12 mouse cellular contexts compared by ENCODE assay signal in the genomic region with DNA sequence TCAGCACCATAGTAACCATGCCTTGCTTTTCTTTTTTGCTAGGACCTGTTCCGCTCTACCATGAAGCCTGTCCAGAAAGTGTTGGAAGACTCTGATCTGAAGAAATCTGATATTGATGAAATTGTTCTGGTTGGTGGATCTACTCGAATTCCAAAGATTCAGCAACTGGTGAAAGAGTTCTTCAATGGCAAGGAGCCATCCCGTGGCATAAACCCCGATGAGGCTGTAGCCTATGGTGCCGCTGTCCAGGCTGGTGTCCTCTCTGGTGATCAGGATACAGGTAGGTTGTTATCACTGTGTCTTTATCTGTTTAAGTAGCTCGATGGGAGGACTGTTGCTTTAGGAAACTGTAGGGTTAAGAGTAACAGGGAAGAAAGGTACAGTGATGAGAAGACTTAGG. TPM values are rescaled to one million over a fixed set of nuclear protein-coding genes. Genes with fewer than 3 reads are reported as not detected.
A peak's percentile ranks its signal among the peaks of the same experiment; 100 is the strongest.
DNase-seq lines count a peak whose midpoint lies in the region; ATAC-seq lines count a peak whose summit lies in the region.
"Had no signal": no experiment of that assay in that cellular context is flagged by ENCODE, and none has a peak within 500 bp of the region (broad histone marks: within the 10 kb centered on the region; RNA-seq: fewer than 3 reads in every experiment).

No protein-coding gene starts in this region.

- H3K9me3 ChIP-seq in kidney, embryonic 14.5 days (ENCODE audit: control insufficient read depth, low read length) = no peaks in the 10 kb centered on the region
- H3K9me3 ChIP-seq in embryonic facial prominence, embryonic 12.5 days = no peaks in the 10 kb centered on the region
- H3K9me3 ChIP-seq in intestine, embryonic 15.5 days = no peaks in the 10 kb centered on the region
- no peaks in the 10 kb centered on the region for H3K9me3 ChIP-seq in midbrain, embryonic 16.5 days (replicated peaks; ENCODE audit: control insufficient read depth, low read length, poor library complexity, severe bottlenecking)

- DNase-seq in kidney, adult 11 months = no peak
- no peak for DNase-seq in gastrocnemius, postnatal 14 days
- no peak for DNase-seq in T-cell, adult 2 months (ENCODE audit: low spot score)
- no peak for DNase-seq in layer of hippocampus, postnatal 14 days (ENCODE audit: low spot score in 2 of 2)
- DNase-seq: cerebellum, adult 8-10 months; kidney, postnatal 10 days; retina, postnatal 1 day had no signal

- no peak overlapping the region for H3K27ac ChIP-seq in kidney, embryonic 14.5 days (ENCODE audit: low read depth, low read length)
- H3K27ac ChIP-seq in embryonic facial prominence, embryonic 12.5 days = no peak overlapping the region
- H3K27ac ChIP-seq in intestine, embryonic 15.5 days = no peak overlapping the region
- H3K27ac ChIP-seq in midbrain, embryonic 16.5 days (ENCODE audit: low read length) = no peak overlapping the region

- peaks cover 70% of the 10 kb centered on the region for H3K36me3 ChIP-seq in kidney, embryonic 14.5 days (ENCODE audit: control insufficient read depth, insufficient read depth, low read length)
- peaks cover 62% of the 10 kb centered on the region for H3K36me3 ChIP-seq in embryonic facial prominence, embryonic 12.5 days
- H3K36me3 ChIP-seq in intestine, embryonic 15.5 days = peaks cover 34% of the 10 kb centered on the region
- H3K36me3 ChIP-seq in midbrain, embryonic 16.5 days (ENCODE audit: control insufficient read depth, insufficient read depth, low read length) = peaks cover 37% of the 10 kb centered on the region

- no peak for ATAC-seq in kidney, embryonic 14.5 days (ENCODE audit: low FRiP score, low TSS enrichment)
- no peak for ATAC-seq in embryonic facial prominence, embryonic 12.5 days (ENCODE audit: insufficient number of reproducible peaks, insufficient read depth, low FRiP score, low TSS enrichment)
- no peak for ATAC-seq in intestine, embryonic 15.5 days
- ATAC-seq in midbrain, embryonic 16.5 days = no peak
- ATAC-seq: Patski had no signal

- H3K4me3 ChIP-seq in kidney, embryonic 14.5 days (ENCODE audit: low read length) = peak overlapping the region; percentile 99
- H3K4me3 ChIP-seq in embryonic facial prominence, embryonic 12.5 days = peak overlapping the region; percentile 90
- peak overlapping the region; percentile 88; the same call in 1 of the 2 replicates for H3K4me3 ChIP-seq in intestine, embryonic 15.5 days (replicated peaks)
- no peak overlapping the region for H3K4me3 ChIP-seq in midbrain, embryonic 16.5 days (ENCODE audit: low read depth, low read length)

- no peaks in the 10 kb centered on the region for H3K27me3 ChIP-seq in kidney, embryonic 14.5 days (ENCODE audit: control insufficient read depth, insufficient read depth, low read length)
- no peaks in the 10 kb centered on the region for H3K27me3 ChIP-seq in embryonic facial prominence, embryonic 12.5 days
- no peaks in the 10 kb centered on the region for H3K27me3 ChIP-seq in intestine, embryonic 15.5 days (replicated peaks)
- no peaks in the 10 kb centered on the region for H3K27me3 ChIP-seq in midbrain, embryonic 16.5 days (ENCODE audit: control insufficient read depth, insufficient read depth, low read depth, low read length)
- H3K27me3 ChIP-seq: Patski had no signal

- 0 out of 2 replicates have a peak overlapping the region, but pooled peaks have one; percentile 23 for H3K9ac ChIP-seq in kidney, embryonic 14.5 days (ENCODE audit: low read depth, low read length)
- H3K9ac ChIP-seq in embryonic facial prominence, embryonic 12.5 days = no peak overlapping the region
- 0 out of 2 replicates have a peak overlapping the region, but pooled peaks have one; percentile 12 for H3K9ac ChIP-seq in intestine, embryonic 15.5 days
- no peak overlapping the region for H3K9ac ChIP-seq in midbrain, embryonic 16.5 days (ENCODE audit: low read depth, low read length)

- peaks cover 41% of the 10 kb centered on the region for H3K4me1 ChIP-seq in kidney, embryonic 14.5 days (ENCODE audit: control insufficient read depth, insufficient read depth, low read length)
- peaks cover 49% of the 10 kb centered on the region for H3K4me1 ChIP-seq in embryonic facial prominence, embryonic 12.5 days
- peaks cover 28% of the 10 kb centered on the region for H3K4me1 ChIP-seq in intestine, embryonic 15.5 days (replicated peaks)
- peaks cover 57% of the 10 kb centered on the region for H3K4me1 ChIP-seq in midbrain, embryonic 16.5 days (ENCODE audit: control insufficient read depth, insufficient read depth, low read length)

- WGBS in kidney, embryonic 14.5 days = 85% methylated on average over 6 of the region's 6 CpGs
- WGBS in embryonic facial prominence, embryonic 12.5 days = 91% methylated on average over 6 of the region's 6 CpGs
- WGBS in intestine, embryonic 15.5 days = 86% methylated on average over 6 of the region's 6 CpGs
- WGBS in midbrain, embryonic 16.5 days = 91% methylated on average over 6 of the region's 6 CpGs

- H3K4me2 ChIP-seq in kidney, embryonic 14.5 days (replicated peaks; ENCODE audit: low read depth, low read length) = peak overlapping the region; percentile 81
- H3K4me2 ChIP-seq in embryonic facial prominence, embryonic 12.5 days (replicated peaks) = peak overlapping the region; percentile 64
- peak overlapping the region; percentile 61 for H3K4me2 ChIP-seq in intestine, embryonic 15.5 days (replicated peaks)
- H3K4me2 ChIP-seq in midbrain, embryonic 16.5 days (ENCODE audit: low read length) = peak overlapping the region; percentile 77

- intact Hi-C loops in gastrocnemius, postnatal 14 days (cut with DNase I; ENCODE audit: low total_unique reads) = no loop called here

RNA-seq across cellular contexts. Expression of a gene that starts 2.7 kb away (rescaled TPM):
- polyA plus RNA-seq in kidney, embryonic 14.5 days (2014; fragmentation: Nextera tagmentation; extraction: Ambion mirVana) = 615 and 971 TPM in 2 replicates
- 874 and 888 TPM in 2 replicates for polyA plus RNA-seq in embryonic facial prominence, embryonic 12.5 days (2016; fragmentation: Nextera tagmentation; extraction: Ambion mirVana)
- 1,028 and 1,048 TPM in 2 replicates for polyA plus RNA-seq in intestine, embryonic 15.5 days (2015; fragmentation: Nextera tagmentation; extraction: Ambion mirVana)
- polyA plus RNA-seq in midbrain, embryonic 16.5 days (2015; fragmentation: Nextera tagmentation; extraction: Ambion mirVana) = 420 and 450 TPM in 2 replicates
- 100 to 1,000 TPM; 175 to 207 TPM for total RNA-seq in gastrocnemius, postnatal 14 days (2021)
- total RNA-seq in layer of hippocampus, postnatal 14 days (2021) = 100 to 1,000 TPM; 278 to 351 TPM

RNA-seq across cellular contexts. Expression of a gene that starts 19.5 kb away (rescaled TPM):
- 64.7 and 92.2 TPM in 2 replicates for polyA plus RNA-seq in kidney, embryonic 14.5 days (2014; fragmentation: Nextera tagmentation; extraction: Ambion mirVana)
- 97.6 and 108 TPM in 2 replicates for polyA plus RNA-seq in embryonic facial prominence, embryonic 12.5 days (2016; fragmentation: Nextera tagmentation; extraction: Ambion mirVana)
- polyA plus RNA-seq in intestine, embryonic 15.5 days (2015; fragmentation: Nextera tagmentation; extraction: Ambion mirVana) = 69.5 and 73.0 TPM in 2 replicates
- polyA plus RNA-seq in midbrain, embryonic 16.5 days (2015; fragmentation: Nextera tagmentation; extraction: Ambion mirVana) = 107 and 113 TPM in 2 replicates
- total RNA-seq in gastrocnemius, postnatal 14 days (2021) = 10 to 100 TPM; 32.2 to 34.6 TPM
- total RNA-seq in layer of hippocampus, postnatal 14 days (2021) = 100 to 1,000 TPM; 106 to 107 TPM

RNA-seq across cellular contexts. Expression of a gene that starts 25.2 kb away (rescaled TPM):
- polyA plus RNA-seq in kidney, embryonic 14.5 days (2014; fragmentation: Nextera tagmentation; extraction: Ambion mirVana) = 35.9 and 39.6 TPM in 2 replicates
- polyA plus RNA-seq in embryonic facial prominence, embryonic 12.5 days (2016; fragmentation: Nextera tagmentation; extraction: Ambion mirVana) = 31.0 and 33.7 TPM in 2 replicates
- 40.7 and 45.7 TPM in 2 replicates for polyA plus RNA-seq in intestine, embryonic 15.5 days (2015; fragmentation: Nextera tagmentation; extraction: Ambion mirVana)
- 24.5 and 27.4 TPM in 2 replicates for polyA plus RNA-seq in midbrain, embryonic 16.5 days (2015; fragmentation: Nextera tagmentation; extraction: Ambion mirVana)
- 10 to 100 TPM in 1 of 2 experiments, 1 to 10 TPM in 1; 7.9 to 10.1 TPM for total RNA-seq in gastrocnemius, postnatal 14 days (2021)
- 10 to 100 TPM; 22.7 to 28.5 TPM for total RNA-seq in layer of hippocampus, postnatal 14 days (2021)

RNA-seq across cellular contexts. Expression of a gene that starts 51.6 kb away (rescaled TPM):
- polyA plus RNA-seq in kidney, embryonic 14.5 days (2014; fragmentation: Nextera tagmentation; extraction: Ambion mirVana) = 55.6 and 72.3 TPM in 2 replicates
- polyA plus RNA-seq in embryonic facial prominence, embryonic 12.5 days (2016; fragmentation: Nextera tagmentation; extraction: Ambion mirVana) = 93.8 and 94.2 TPM in 2 replicates
- polyA plus RNA-seq in intestine, embryonic 15.5 days (2015; fragmentation: Nextera tagmentation; extraction: Ambion mirVana) = 68.3 and 71.4 TPM in 2 replicates
- 102 and 106 TPM in 2 replicates for polyA plus RNA-seq in midbrain, embryonic 16.5 days (2015; fragmentation: Nextera tagmentation; extraction: Ambion mirVana)
- total RNA-seq in gastrocnemius, postnatal 14 days (2021) = 10 to 100 TPM; 43.5 to 48.3 TPM
- total RNA-seq in layer of hippocampus, postnatal 14 days (2021) = 10 to 100 TPM; 87.7 to 88.8 TPM

RNA-seq across cellular contexts. Expression of a gene that starts 58.3 kb away (rescaled TPM):
- polyA plus RNA-seq in kidney, embryonic 14.5 days (2014; fragmentation: Nextera tagmentation; extraction: Ambion mirVana) = not detected in 2 replicates
- 0.13 TPM in 1 of 2 replicates, not detected in the other for polyA plus RNA-seq in embryonic facial prominence, embryonic 12.5 days (2016; fragmentation: Nextera tagmentation; extraction: Ambion mirVana)
- not detected in 2 replicates for polyA plus RNA-seq in intestine, embryonic 15.5 days (2015; fragmentation: Nextera tagmentation; extraction: Ambion mirVana)
- polyA plus RNA-seq in midbrain, embryonic 16.5 days (2015; fragmentation: Nextera tagmentation; extraction: Ambion mirVana) = not detected in 2 replicates
- under 1 TPM; 0.12 to 0.18 TPM for total RNA-seq in gastrocnemius, postnatal 14 days (2021)
- not detected for total RNA-seq in layer of hippocampus, postnatal 14 days (2021)

Comparison
In these comparisons a context has a peak if more than half of its experiments do, and no peak if none do; other contexts are left out.
1. H3K9ac ChIP-seq: peak in kidney, embryonic 14.5 days (single experiment) and intestine, embryonic 15.5 days (single experiment); none in embryonic facial prominence, embryonic 12.5 days (single experiment) and midbrain, embryonic 16.5 days (single experiment).
2. Peak in every context shown above with its lines, with median percentiles within 50 percentile points of each other: H3K4me2 ChIP-seq.